Mouse (Mus musculus): ENCODE measurements at regions not wholly inside any gene's neighbourhood (a gene's known extent, or its start where the extent isn't known, plus 50 kb on each side); places are given as distances from the start of the nearest gene placed in this dataset.

- Histone ChIP-seq H3K9ac (replicated peaks) (no peak overlapping the region), H3K27ac (replicated peaks) (no peak overlapping the region), H3K4me1 (no peaks in the 10 kb centered on the region), H3K36me3 (no peaks in the 10 kb centered on the region), H3K9me3 (no peaks in the 10 kb centered on the region), H3K4me2 (replicated peaks) (no peak overlapping the region), H3K4me3 (no peak overlapping the region), H3K27me3 (no peaks in the 10 kb centered on the region)
- 85% methylated on average over 7 of the region's 7 CpGs for WGBS
- ATAC-seq (replicated peaks), result no peak
Observed at GRCm38 (mm10) chr4:95208827-95209226, 156.8 kb upstream of the Jun start.

DNA sequence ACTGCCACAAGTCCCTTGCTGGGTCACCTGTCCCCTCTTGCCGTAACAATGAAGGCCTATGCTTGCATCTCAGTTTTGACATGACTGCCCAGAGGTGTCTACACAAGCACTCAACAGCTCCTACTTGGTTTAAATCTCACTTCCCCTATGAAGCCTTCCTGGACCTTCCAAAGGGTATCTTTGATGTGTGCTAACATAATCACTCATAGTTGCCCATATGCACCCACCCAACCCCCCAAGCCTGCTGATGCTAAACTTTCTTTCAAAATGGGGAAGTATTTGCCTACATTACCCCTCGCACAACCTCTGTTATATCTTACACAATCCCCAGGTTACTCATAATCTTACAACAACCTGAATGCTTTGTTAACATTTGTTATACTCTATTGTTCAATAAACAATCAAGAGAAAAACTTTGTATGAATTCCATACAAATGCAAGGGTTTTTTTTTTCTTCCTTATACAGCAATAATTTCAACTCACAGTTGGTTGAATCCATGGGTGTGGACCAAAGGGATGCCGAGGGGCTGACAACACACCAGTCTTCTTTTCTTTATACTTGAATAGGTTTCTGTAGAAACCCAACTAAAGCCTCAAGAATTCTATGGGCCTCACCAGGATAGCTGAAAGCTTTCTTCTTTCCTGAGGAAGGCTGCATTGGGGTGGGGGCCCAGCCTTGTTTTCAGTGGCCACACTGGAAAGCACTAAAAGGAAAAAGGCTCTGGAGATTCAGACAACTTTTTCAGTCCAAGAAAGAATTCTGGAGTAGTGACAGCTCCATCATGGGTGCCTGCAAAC, 157.5 kb upstream of the Jun start:
- 65% methylated on average over 3 of the region's 3 CpGs for WGBS

GRCm38 (mm10) chr4:95212561-95212960, 160.5 kb upstream of the Jun start:
- no peaks in the 10 kb centered on the region for H3K4me1 ChIP-seq

More for the DNA sequence above, 157.5 kb upstream of the Jun start:
- no peak for ATAC-seq (replicated peaks)
- Histone ChIP-seq H3K36me3 (no peaks in the 10 kb centered on the region), H3K9ac (replicated peaks) (no peak overlapping the region), H3K27me3 (no peaks in the 10 kb centered on the region), H3K27ac (replicated peaks) (no peak overlapping the region), H3K4me2 (replicated peaks) (no peak overlapping the region), H3K9me3 (no peaks in the 10 kb centered on the region), H3K4me3 (no peak overlapping the region), H3K4me1 (no peaks in the 10 kb centered on the region)

GRCm38 (mm10) chr4:95213026-95213425, 161.0 kb upstream of the Jun start:
- no peak overlapping the region for H3K9ac ChIP-seq (replicated peaks)
- H3K4me1 ChIP-seq, result no peaks in the 10 kb centered on the region
- no peaks in the 10 kb centered on the region for H3K36me3 ChIP-seq
- no peak overlapping the region for H3K4me2 ChIP-seq (replicated peaks)
- no peak overlapping the region for H3K27ac ChIP-seq (replicated peaks)
- H3K9me3 ChIP-seq, result no peaks in the 10 kb centered on the region
- H3K4me3 ChIP-seq, result no peak overlapping the region
- WGBS, result 89% methylated on average over 3 of the region's 3 CpGs
- no peaks in the 10 kb centered on the region for H3K27me3 ChIP-seq
- no peak for ATAC-seq (replicated peaks)

More at GRCm38 (mm10) chr4:95212561-95212960, 160.5 kb upstream of the Jun start:
- H3K9ac ChIP-seq (replicated peaks), result no peak overlapping the region
- 54% methylated on average over 2 of the region's 2 CpGs for WGBS
- no peak overlapping the region for H3K4me3 ChIP-seq
- H3K36me3 ChIP-seq, result no peaks in the 10 kb centered on the region
- H3K27ac ChIP-seq (replicated peaks), result no peak overlapping the region
- H3K27me3 ChIP-seq, result no peaks in the 10 kb centered on the region
- ATAC-seq (replicated peaks), result no peak
- no peak overlapping the region for H3K4me2 ChIP-seq (replicated peaks)
- no peaks in the 10 kb centered on the region for H3K9me3 ChIP-seq

- ATAC-seq (replicated peaks), result no peak
- 94% methylated on average over 2 of the region's 2 CpGs for WGBS
- H3K9ac ChIP-seq (replicated peaks), result no peak overlapping the region
- no peaks in the 10 kb centered on the region for H3K9me3 ChIP-seq
- H3K4me1 ChIP-seq, result no peaks in the 10 kb centered on the region
- no peak overlapping the region for H3K4me3 ChIP-seq
- H3K27ac ChIP-seq (replicated peaks), result no peak overlapping the region
- no peak overlapping the region for H3K4me2 ChIP-seq (replicated peaks)
- no peaks in the 10 kb centered on the region for H3K36me3 ChIP-seq
- H3K27me3 ChIP-seq, result no peaks in the 10 kb centered on the region
Observed at GRCm38 (mm10) chr4:95214026-95214425, 162.0 kb upstream of the Jun start.

DNA sequence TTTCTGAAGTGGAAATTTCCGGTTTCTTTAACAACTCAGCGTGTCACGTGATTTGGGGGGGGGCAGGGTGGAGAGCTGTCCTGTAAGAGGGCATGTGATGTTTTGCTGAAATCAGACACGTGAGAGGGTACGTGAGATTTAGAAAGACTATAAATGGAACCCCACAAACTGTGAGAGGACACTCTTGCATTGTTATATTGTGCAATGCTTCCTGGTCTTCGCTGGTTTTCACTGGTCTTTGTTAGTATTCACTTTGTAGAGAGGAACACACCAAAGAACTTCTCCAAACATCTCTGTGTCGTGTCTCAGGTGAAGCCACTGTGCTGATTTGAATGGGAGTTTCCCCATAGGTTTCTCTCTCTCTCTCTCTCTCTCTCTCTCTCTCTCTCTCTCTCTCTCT, 163.2 kb upstream of the Jun start:
- H3K27me3 ChIP-seq, result no peaks in the 10 kb centered on the region
- no peak for ATAC-seq (replicated peaks)
- H3K36me3 ChIP-seq, result no peaks in the 10 kb centered on the region
- H3K27ac ChIP-seq (replicated peaks), result no peak overlapping the region
- H3K9ac ChIP-seq (replicated peaks), result no peak overlapping the region
- no peaks in the 10 kb centered on the region for H3K9me3 ChIP-seq
- H3K4me3 ChIP-seq, result no peak overlapping the region
- no peak overlapping the region for H3K4me2 ChIP-seq (replicated peaks)
- H3K4me1 ChIP-seq, result no peaks in the 10 kb centered on the region
- 90% methylated on average over 7 of the region's 7 CpGs for WGBS

GRCm38 (mm10) chr4:95230461-95230860, 178.4 kb upstream of the Jun start:
- Histone ChIP-seq H3K4me2 (replicated peaks) (no peak overlapping the region), H3K4me1 (no peaks in the 10 kb centered on the region), H3K36me3 (no peaks in the 10 kb centered on the region), H3K4me3 (no peak overlapping the region), H3K27ac (replicated peaks) (no peak overlapping the region), H3K27me3 (no peaks in the 10 kb centered on the region), H3K9ac (replicated peaks) (no peak overlapping the region), H3K9me3 (no peaks in the 10 kb centered on the region)
- WGBS, result 59% methylated on average over 1 of the region's 1 CpGs
- ATAC-seq (replicated peaks), result no peak

- H3K9ac ChIP-seq (replicated peaks), result no peak overlapping the region
- no peak overlapping the region for H3K4me2 ChIP-seq (replicated peaks)
- H3K9me3 ChIP-seq, result no peaks in the 10 kb centered on the region
- H3K27me3 ChIP-seq, result no peaks in the 10 kb centered on the region
- ATAC-seq (replicated peaks), result no peak
- no peaks in the 10 kb centered on the region for H3K36me3 ChIP-seq
- no peaks in the 10 kb centered on the region for H3K4me1 ChIP-seq
- no peak overlapping the region for H3K27ac ChIP-seq (replicated peaks)
- no peak overlapping the region for H3K4me3 ChIP-seq
Observed at GRCm38 (mm10) chr4:95233034-95233433, 181.0 kb upstream of the Jun start.

GRCm38 (mm10) chr4:95234030-95234555, 182.1 kb upstream of the Jun start:
- no peak overlapping the region for H3K9ac ChIP-seq (replicated peaks)
- 93% methylated on average over 2 of the region's 2 CpGs for WGBS

GRCm38 (mm10) chr4:95247977-95248376, 196.0 kb upstream of the Jun start:
- no peaks in the 10 kb centered on the region for H3K4me1 ChIP-seq
- H3K27ac ChIP-seq (replicated peaks), result no peak overlapping the region
- H3K9me3 ChIP-seq, result no peaks in the 10 kb centered on the region
- H3K4me2 ChIP-seq (replicated peaks), result no peak overlapping the region
- no peak overlapping the region for H3K9ac ChIP-seq (replicated peaks)
- H3K4me3 ChIP-seq, result no peak overlapping the region
- H3K36me3 ChIP-seq, result no peaks in the 10 kb centered on the region
- no peak for ATAC-seq (replicated peaks)
- H3K27me3 ChIP-seq, result no peaks in the 10 kb centered on the region
- 89% methylated on average over 1 of the region's 1 CpGs for WGBS

More at GRCm38 (mm10) chr4:95234030-95234555, 182.1 kb upstream of the Jun start:
- H3K27me3 ChIP-seq, result no peaks in the 10 kb centered on the region
- no peaks in the 10 kb centered on the region for H3K4me1 ChIP-seq
- no peak overlapping the region for H3K4me3 ChIP-seq
- H3K9me3 ChIP-seq, result no peaks in the 10 kb centered on the region
- no peak overlapping the region for H3K27ac ChIP-seq (replicated peaks)
- no peaks in the 10 kb centered on the region for H3K36me3 ChIP-seq
- no peak overlapping the region for H3K4me2 ChIP-seq (replicated peaks)
- no peak for ATAC-seq (replicated peaks)

DNA sequence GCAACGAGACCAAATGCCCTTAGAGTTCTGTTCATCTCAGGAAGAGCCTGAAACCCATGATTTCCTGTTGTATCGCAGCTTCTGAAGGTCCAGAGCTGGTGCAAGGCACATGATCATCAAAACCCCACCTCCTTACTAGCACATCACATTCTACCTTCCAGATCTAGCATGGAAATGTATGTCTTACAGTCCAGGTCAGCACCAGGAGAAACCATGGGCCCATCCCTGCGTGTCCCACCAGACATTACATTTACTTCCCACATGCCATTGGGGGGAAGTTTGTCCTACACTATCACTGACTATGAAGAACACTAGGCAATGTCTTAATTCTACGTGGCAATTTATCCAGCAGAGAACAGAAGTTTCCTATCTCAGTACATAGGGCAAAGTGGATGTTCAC, 197.0 kb upstream of the Jun start:
- Histone ChIP-seq H3K9ac (replicated peaks) (no peak overlapping the region), H3K9me3 (no peaks in the 10 kb centered on the region), H3K4me1 (no peaks in the 10 kb centered on the region), H3K4me3 (no peak overlapping the region), H3K36me3 (no peaks in the 10 kb centered on the region), H3K27me3 (no peaks in the 10 kb centered on the region), H3K27ac (replicated peaks) (no peak overlapping the region), H3K4me2 (replicated peaks) (no peak overlapping the region)
- no peak for ATAC-seq (replicated peaks)
- 90% methylated on average over 4 of the region's 4 CpGs for WGBS

- no peak overlapping the region for H3K4me3 ChIP-seq
- WGBS, result 5% methylated on average over 1 of the region's 1 CpGs
- no peak overlapping the region for H3K4me2 ChIP-seq (replicated peaks)
- no peak for ATAC-seq (replicated peaks)
- no peaks in the 10 kb centered on the region for H3K4me1 ChIP-seq
- no peaks in the 10 kb centered on the region for H3K27me3 ChIP-seq
- H3K9ac ChIP-seq (replicated peaks), result no peak overlapping the region
- no peaks in the 10 kb centered on the region for H3K36me3 ChIP-seq
- H3K27ac ChIP-seq (replicated peaks), result no peak overlapping the region
- H3K9me3 ChIP-seq, result no peaks in the 10 kb centered on the region
Observed at GRCm38 (mm10) chr4:95250083-95250482, 198.1 kb upstream of the Jun start.

DNA sequence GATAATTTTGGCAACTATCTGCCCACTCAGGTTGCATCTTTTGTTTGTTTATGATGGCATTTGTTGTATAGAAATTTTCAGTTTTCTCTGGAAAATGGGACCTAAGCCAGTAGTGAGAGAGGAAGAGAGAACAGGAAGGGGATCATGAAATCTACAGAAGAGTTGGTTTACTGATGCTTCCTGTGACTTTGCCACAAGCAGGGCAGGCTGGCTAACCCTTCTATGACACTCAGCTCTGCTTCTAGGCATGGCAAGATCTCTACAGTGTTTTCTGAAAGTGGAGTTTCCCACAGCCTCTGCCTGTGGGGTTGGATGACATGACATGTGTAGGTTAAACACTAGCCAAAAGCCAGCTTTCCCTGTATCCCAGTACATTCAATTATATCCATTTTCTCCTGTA, 217.7 kb upstream of the Jun start:
- no peak overlapping the region for H3K9ac ChIP-seq (replicated peaks)
- H3K36me3 ChIP-seq, result no peaks in the 10 kb centered on the region
- no peak overlapping the region for H3K4me2 ChIP-seq (replicated peaks)
- H3K4me1 ChIP-seq, result no peaks in the 10 kb centered on the region
- H3K27me3 ChIP-seq, result no peaks in the 10 kb centered on the region
- no peak for ATAC-seq (replicated peaks)
- no peaks in the 10 kb centered on the region for H3K9me3 ChIP-seq
- H3K27ac ChIP-seq (replicated peaks), result no peak overlapping the region
- H3K4me3 ChIP-seq, result no peak overlapping the region

Data from forebrain, embryonic 15.5 days (tissue).